Mouse (Mus musculus): Measurements from ENCODE around the gene Ptp4a2.
A peak's percentile ranks its signal among the peaks of the same experiment; 100 is the strongest.

Gene Ptp4a2

GRCm38 (mm10) chr4:129795861-129796260 is 15.2 kb upstream of the Ptp4a2 start:
- no peak for DNase-seq (ENCODE audit: low read depth, low spot score)

GRCm38 (mm10) chr4:129797985-129798384 is 13.0 kb upstream of the Ptp4a2 start:
- no peak for DNase-seq (ENCODE audit: low read depth, low spot score)

- DNase-seq (ENCODE audit: low read depth, low spot score): no peak
These were observed 7.7 kb upstream of the Ptp4a2 start for GRCm38 (mm10) chr4:129803368-129803767.

- DNase-seq (ENCODE audit: low read depth, low spot score): no peak
These were observed 6.0 kb upstream of the Ptp4a2 start for GRCm38 (mm10) chr4:129805059-129805458.

GRCm38 (mm10) chr4:129811605-129812468 is 818 bp downstream of the Ptp4a2 start:
- no peak for DNase-seq (ENCODE audit: low read depth, low spot score)

- no peak for DNase-seq (ENCODE audit: low read depth, low spot score)
These were observed 6.6 kb downstream of the Ptp4a2 start for GRCm38 (mm10) chr4:129817591-129817990.

- DNase-seq (ENCODE audit: low read depth, low spot score): no peak
These were observed 7.6 kb downstream of the Ptp4a2 start for GRCm38 (mm10) chr4:129818506-129819195.

GRCm38 (mm10) chr4:129819712-129820336 is 8.8 kb downstream of the Ptp4a2 start:
- peak; percentile 75 for DNase-seq (ENCODE audit: low read depth, low spot score)

- no peak for DNase-seq (ENCODE audit: low read depth, low spot score)
These were observed 9.5 kb downstream of the Ptp4a2 start for GRCm38 (mm10) chr4:129820417-129821086.

GRCm38 (mm10) chr4:129821087-129821616 is 10.1 kb downstream of the Ptp4a2 start:
- no peak for DNase-seq (ENCODE audit: low read depth, low spot score)

GRCm38 (mm10) chr4:129822324-129822723 is 11.3 kb downstream of the Ptp4a2 start:
- DNase-seq (ENCODE audit: low read depth, low spot score): no peak

- DNase-seq (ENCODE audit: low read depth, low spot score): no peak
These were observed 12.3 kb downstream of the Ptp4a2 start for GRCm38 (mm10) chr4:129823216-129823810.

GRCm38 (mm10) chr4:129827611-129828010 is 16.6 kb downstream of the Ptp4a2 start:
- no peak for DNase-seq (ENCODE audit: low read depth, low spot score)

- no peak for DNase-seq (ENCODE audit: low read depth, low spot score)
These were observed 17.1 kb downstream of the Ptp4a2 start for GRCm38 (mm10) chr4:129828081-129828480.

- no peak for DNase-seq (ENCODE audit: low read depth, low spot score)
These were observed 18.8 kb downstream of the Ptp4a2 start for GRCm38 (mm10) chr4:129829799-129830198.

GRCm38 (mm10) chr4:129830343-129830944 is 19.4 kb downstream of the Ptp4a2 start:
- DNase-seq (ENCODE audit: low read depth, low spot score): no peak

GRCm38 (mm10) chr4:129834581-129834980 is 23.6 kb downstream of the Ptp4a2 start:
- no peak for DNase-seq (ENCODE audit: low read depth, low spot score)

GRCm38 (mm10) chr4:129835296-129835695 is 24.3 kb downstream of the Ptp4a2 start:
- no peak for DNase-seq (ENCODE audit: low read depth, low spot score)

GRCm38 (mm10) chr4:129839866-129840555 is 29.0 kb downstream of the Ptp4a2 start:
- DNase-seq (ENCODE audit: low read depth, low spot score): no peak

GRCm38 (mm10) chr4:129846823-129847222 is 35.8 kb downstream of the Ptp4a2 start:
- no peak for DNase-seq (ENCODE audit: low read depth, low spot score)

Data from brain, embryonic 18.5 days (tissue).